Mouse (Mus musculus): ENCODE results near the gene Cd47.

DNA sequence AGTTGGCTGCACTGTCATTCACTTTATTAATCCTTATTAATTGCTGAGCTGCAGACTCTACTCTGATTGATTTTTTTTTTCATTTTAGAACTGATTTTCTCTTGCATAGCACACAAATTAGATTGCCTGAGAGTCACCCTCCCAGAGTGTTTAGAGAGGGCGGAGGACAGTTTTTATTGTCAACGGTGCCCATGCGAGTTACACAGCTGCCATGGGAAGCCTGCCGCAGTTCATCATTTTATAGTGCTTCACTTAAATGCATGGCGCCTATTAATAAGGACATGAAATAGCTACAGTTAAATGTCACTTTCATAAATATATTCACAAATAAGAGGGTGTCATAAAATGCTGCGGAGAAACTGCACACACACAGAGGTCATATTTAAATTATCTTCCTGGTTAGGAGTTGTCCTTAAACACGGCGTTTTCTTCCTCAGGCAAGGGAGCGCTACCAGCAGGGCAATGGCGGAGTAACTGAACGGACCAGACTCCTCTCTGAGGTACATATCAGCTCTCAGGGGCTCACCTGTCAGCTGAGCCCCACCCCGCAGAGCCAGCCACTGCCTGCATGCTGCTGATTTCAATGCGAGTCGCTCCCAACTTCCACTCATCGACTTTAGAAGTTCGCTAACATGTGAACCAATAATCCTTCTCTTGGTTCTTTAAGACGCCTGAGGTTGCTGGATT lies 39.7 kb upstream of the Cd47 start:
- TF ChIP-seq CTCF (IDR thresholded peaks at IDR 0.05; ENCODE audit: extremely low read depth, insufficient read depth, insufficient read length, insufficient replicate concordance) (no peak), POLR2A (IDR thresholded peaks at IDR 0.05; ENCODE audit: low read depth, low read length) (no peak)
